Mouse (Mus musculus) heart, postnatal 0 days (tissue): ENCODE measurements around the gene Myo1e.

Source experiments
- CTCF ChIP-seq: IDR thresholded peaks from 2 replicates; pipeline ENCODE4 v1.5.1; 2016; ENCODE audit warnings: antibody characterized with exemption, control low read depth, low read depth
- EP300 ChIP-seq: IDR thresholded peaks from 2 replicates; pipeline ENCODE4 v1.6.1; 2016; ENCODE audit warnings: antibody characterized with exemption, low read depth

DNA sequence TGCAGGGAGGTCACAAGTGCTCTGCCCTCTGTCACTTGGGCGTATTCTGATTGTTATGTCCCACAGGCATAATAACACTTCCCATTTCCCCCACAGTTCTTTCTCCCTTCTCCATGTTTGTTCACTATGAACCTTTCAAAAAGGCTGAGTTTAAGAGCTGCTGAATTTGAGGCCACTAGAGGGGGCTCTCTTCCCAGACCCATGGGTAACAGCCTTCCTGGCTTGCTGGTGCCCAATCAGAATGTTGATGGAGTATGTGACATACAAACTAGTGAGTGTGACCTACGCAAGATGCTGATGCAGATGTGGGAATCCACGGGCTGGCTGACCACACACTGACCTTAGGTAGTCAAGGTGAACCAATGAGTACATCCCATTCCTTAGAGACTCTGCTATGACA, 201.6 kb downstream of the Myo1e start:
- TF ChIP-seq CTCF (peak; percentile 69), EP300 (no peak)
